Mouse (Mus musculus) cerebellum, postnatal 25 days (tissue): ENCODE data around the gene Gm21903.
"Not testable (repeated sequence)": the region's sequence is repeated elsewhere in the genome, so short reads cannot be mapped to it uniquely, and the experiment has no call there.

Experiments
- DNase-seq, 2 experiments: peaks; one replicate each; pipeline ENCODE4 v3.0.0; 2021; ENCODE audit warnings: mixed read lengths in 2 of 2

The Gm21903 gene

DNA sequence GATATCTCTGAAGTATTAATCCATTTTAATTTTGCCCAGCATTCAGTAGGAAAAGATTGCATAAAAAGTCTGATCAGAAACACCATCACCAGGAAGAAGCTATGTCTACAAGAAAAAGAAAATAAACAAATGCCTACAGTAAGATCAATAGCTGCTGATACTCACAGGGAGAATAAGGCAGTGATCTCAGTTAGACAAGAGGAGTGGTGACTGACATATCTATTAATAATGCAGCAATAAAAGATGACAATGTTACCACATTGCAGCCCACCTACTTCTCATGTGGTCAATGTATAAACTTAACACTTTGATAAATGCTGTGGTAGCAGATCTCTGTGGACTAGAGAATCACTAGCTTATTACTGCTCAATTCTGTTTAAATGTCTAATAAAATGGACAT, at the start of gene Gm21903:
TSS of gene Gm21903 (minus strand) at position 101 of the 400 bp plus-strand sequence.
- no peak for DNase-seq

- DNase-seq = no peak
Observed at GRCm38 (mm10) chr17:39076937-39077336, 33.8 kb upstream of the Gm21903 start, which contains the start of gene Esp23. TSS of gene Esp23 (minus strand) at chr17:39077037.

- no peak for DNase-seq
Observed at GRCm38 (mm10) chr17:39063641-39064040, 20.5 kb upstream of the Gm21903 start.

- not testable (repeated sequence) for DNase-seq
Observed at GRCm38 (mm10) chr17:39036395-39036794, 6.7 kb downstream of the Gm21903 start, which contains the start of gene Esp24. TSS of gene Esp24 (plus strand) at chr17:39036695.

- no peak for DNase-seq
Observed at GRCm38 (mm10) chr17:39017184-39017583, 26.0 kb downstream of the Gm21903 start.

DNA sequence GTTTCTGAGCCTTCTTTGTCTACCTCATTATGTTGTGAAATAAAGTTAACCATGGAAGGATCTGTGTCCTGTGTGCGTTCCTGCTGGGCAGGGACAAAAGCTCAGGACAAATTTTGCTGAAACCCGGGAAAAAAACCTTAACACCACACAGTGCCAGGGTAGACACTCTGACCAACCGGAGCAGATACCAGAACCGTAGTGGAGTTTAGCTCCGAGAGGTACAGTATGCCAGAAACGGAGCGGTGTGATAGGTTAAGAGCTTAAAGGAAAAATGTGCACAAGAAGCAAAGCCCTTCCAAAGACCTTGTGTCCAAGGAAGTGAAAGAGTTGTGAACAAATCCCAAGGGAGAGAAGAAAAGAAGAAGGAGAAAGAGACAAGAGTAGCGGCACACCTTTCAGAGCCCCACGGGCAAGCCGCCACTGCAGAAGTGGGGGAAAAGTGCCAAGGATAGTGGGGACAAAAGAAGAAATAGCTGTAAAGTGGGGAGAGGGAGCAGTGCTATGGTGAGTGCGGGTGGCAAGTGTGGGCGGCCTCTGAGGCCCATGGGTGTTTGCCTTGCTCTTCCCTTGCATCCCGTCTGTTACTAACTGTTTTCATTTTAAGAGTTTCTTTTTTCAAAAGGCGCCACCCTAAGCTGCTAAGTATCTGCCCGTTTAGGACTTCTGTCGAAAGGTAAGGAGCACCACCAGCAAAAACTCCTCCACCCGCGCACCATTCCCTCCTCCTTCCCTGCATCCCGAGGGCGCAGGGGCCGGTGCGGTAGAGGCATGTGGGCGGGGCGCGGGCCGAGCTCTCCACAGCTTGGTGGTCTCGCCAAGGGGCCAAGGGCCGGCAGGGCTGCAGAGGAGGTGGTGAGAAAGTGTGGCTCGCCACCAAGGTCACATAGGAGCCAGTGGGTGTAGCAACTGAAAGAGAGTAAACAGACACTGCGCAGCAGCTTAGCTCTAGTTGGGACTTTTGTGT, 32.2 kb downstream of the Gm21903 start:
- no peak for DNase-seq

- no peak for DNase-seq
Observed at GRCm38 (mm10) chr17:39009846-39010245, 33.3 kb downstream of the Gm21903 start.
